Mouse (Mus musculus) right cerebral cortex, adult 2 months (tissue): ENCODE data around the gene Adra1d.
A peak's percentile ranks its signal among the peaks of the same experiment; 100 is the strongest.

Experiments used
- DNase-seq, 2 experiments: peaks; one replicate each; pipeline ENCODE4 v3.0.0; 2021 to 2022; ENCODE audit warnings: low spot score in 2 of 2

The Adra1d gene

GRCm38 (mm10) chr2:131539780-131540179, 22.3 kb downstream of the Adra1d start:
- no peak for DNase-seq

GRCm38 (mm10) chr2:131538341-131538740, 23.7 kb downstream of the Adra1d start:
- DNase-seq, result no peak

GRCm38 (mm10) chr2:131535168-131535567, 26.9 kb downstream of the Adra1d start:
- no peak for DNase-seq

GRCm38 (mm10) chr2:131531271-131531670, 30.8 kb downstream of the Adra1d start:
- DNase-seq, result no peak

GRCm38 (mm10) chr2:131530623-131531008, 31.5 kb downstream of the Adra1d start:
- no peak for DNase-seq

- DNase-seq, result peak; percentile 80 to 82
These were observed 32.0 kb downstream of the Adra1d start for GRCm38 (mm10) chr2:131529898-131530622.

- DNase-seq, result no peak
These were observed 35.0 kb downstream of the Adra1d start for GRCm38 (mm10) chr2:131527061-131527460.

- DNase-seq, result no peak
These were observed 41.3 kb downstream of the Adra1d start for GRCm38 (mm10) chr2:131520743-131521142.

GRCm38 (mm10) chr2:131518790-131519189, 43.3 kb downstream of the Adra1d start:
- no peak for DNase-seq

- no peak for DNase-seq
These were observed 44.5 kb downstream of the Adra1d start for GRCm38 (mm10) chr2:131517550-131517949.

GRCm38 (mm10) chr2:131514055-131514621, 47.9 kb downstream of the Adra1d start:
- DNase-seq, result no peak

GRCm38 (mm10) chr2:131513477-131513876, 48.6 kb downstream of the Adra1d start:
- no peak for DNase-seq

- no peak for DNase-seq
These were observed 51.6 kb downstream of the Adra1d start for GRCm38 (mm10) chr2:131510531-131510930.

GRCm38 (mm10) chr2:131509671-131510313, 52.3 kb downstream of the Adra1d start:
- peak; percentile 69 to 71 for DNase-seq

GRCm38 (mm10) chr2:131508501-131508900, 53.6 kb downstream of the Adra1d start:
- peak in 1 of 2 experiments; percentile 53 for DNase-seq

GRCm38 (mm10) chr2:131506358-131506757, 55.7 kb downstream of the Adra1d start:
- no peak for DNase-seq

GRCm38 (mm10) chr2:131505431-131505830, 56.7 kb downstream of the Adra1d start:
- no peak for DNase-seq

- DNase-seq, result no peak
These were observed 59.5 kb downstream of the Adra1d start for GRCm38 (mm10) chr2:131502561-131502960.

- no peak for DNase-seq
These were observed 60.2 kb downstream of the Adra1d start for GRCm38 (mm10) chr2:131501886-131502285.

- no peak for DNase-seq
These were observed 62.7 kb downstream of the Adra1d start for GRCm38 (mm10) chr2:131499290-131499845.

- DNase-seq, result no peak
These were observed 63.9 kb downstream of the Adra1d start for GRCm38 (mm10) chr2:131498219-131498618.

- DNase-seq, result no peak
These were observed 64.7 kb downstream of the Adra1d start for GRCm38 (mm10) chr2:131497224-131497856.
